Mouse (Mus musculus): ENCODE measurements at regions not wholly inside any gene's neighbourhood (a gene's known extent, or its start where the extent isn't known, plus 50 kb on each side); places are given as distances from the start of the nearest gene placed in this dataset.

DNA sequence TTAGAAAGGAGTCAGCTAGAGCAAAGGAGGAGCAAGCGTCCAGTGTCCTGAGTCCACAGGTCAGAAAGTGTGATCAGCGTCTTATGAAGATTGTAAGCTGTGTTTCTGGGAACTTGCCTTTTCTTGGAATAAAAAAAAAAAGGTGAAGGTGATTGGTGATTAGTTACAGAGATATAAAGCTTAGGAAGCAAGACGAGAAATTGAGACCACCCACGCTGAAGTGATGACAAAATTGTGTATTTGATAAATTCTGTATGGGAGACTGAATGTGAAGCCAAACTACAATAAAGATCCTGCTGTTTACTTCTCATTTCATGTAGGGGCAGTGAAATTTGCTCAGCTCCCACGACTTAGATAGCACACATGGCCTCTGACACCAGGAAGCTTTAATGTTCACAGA, 109.0 kb upstream of the Spats2l start:
- DNase-seq (ENCODE audit: low spot score in 2 of 2), result no peak

DNA sequence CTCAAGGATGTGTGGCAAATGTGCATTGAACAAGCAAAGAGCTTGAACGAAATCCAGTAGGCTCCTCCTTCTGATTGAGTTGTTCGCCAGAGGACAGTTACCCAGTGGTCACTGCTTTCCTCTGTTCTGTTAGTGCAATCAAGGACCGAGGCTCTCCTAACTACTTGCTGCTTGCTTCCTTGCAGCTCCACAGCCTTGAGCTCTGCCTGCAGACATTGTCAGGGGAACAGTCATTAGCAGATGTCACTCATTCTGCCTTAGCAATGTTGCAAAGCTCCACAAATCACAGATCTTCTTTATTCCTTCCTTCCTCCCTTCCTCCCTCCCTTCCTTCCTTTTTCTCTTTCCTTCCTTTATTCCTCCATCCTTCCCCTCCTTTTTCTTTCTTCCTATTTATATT, 108.2 kb upstream of the Spats2l start:
- DNase-seq (ENCODE audit: low spot score in 2 of 2), result no peak

DNA sequence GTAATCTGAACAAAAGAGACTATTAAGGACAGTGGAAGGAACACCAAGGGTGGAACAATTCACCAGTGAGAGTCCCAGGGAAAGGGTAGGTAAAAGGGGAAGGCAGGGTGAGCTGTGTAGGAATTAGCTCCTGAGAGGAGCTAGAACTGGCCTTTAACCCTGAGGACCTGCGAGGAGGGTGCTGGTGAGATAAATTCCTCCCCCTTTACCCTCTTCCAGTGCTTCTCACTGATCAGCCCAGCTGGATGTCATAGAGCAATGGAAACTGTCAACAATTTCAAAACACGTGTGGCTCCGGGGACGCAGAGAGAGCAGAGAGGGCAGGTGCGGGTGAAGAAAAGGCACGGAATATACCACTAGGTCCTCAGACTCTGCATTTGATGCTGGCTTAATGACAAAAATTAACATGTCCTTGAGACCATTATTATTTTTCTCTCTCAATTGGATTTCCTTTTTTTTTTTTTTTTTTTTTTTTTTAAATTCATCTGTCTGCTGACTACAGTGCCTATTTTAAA, 107.7 kb upstream of the Spats2l start:
- no peak for DNase-seq (ENCODE audit: low spot score in 2 of 2)

DNA sequence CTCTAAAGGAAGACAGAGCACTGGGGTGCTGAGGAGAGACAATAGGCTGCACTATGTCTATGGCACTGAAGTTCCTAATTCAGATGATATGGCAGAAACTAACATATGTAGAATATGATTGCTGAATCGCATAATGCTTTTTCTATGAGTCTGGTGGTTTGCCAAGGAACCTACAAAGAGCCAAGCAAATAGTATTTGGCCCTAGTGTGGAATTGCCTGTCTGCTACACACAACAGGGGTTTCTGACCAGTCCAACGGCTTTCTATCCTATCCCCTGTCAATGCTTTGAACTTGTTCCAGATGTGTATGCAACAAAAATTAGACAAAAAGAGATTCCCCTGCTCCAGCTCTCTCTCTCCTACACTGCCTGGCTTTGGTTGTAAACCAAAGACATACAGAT, 100.5 kb upstream of the Spats2l start:
- no peak for DNase-seq (ENCODE audit: low spot score in 2 of 2)

DNA sequence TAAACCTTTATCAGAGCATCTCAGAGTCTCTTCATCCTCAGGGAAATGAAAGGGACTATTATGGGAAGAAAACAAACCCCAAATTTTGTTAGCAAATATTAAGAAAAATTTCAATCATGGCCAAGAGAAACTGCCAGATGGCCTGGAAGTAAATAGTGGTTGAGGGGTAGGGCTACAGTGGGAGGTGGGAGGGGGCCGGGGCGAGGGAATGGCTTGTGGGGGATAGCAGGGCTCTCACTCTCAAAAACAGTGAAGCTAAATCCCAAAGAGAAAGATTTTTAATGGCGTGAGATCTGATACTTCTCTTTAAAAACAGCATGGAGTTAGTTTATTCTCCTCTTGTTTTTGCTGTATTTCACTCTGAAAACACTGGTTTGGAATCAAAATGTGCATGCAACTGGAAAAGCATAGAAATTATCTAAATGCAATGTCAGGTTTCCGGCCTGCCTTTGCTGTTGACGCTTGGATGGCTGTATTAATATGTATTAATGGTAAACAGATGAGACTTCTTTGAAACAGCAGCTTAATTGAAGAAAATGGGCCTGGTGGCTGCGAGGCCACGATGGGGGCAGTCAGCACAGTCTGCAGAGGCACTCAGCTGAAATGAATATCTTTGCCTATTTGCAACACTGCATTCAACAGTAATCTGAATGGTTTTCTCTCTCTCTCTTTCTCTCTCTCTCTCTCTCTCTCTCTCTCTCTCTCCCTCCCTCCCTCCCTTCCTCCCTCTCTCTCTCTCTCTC, 99.8 kb upstream of the Spats2l start:
- DNase-seq (ENCODE audit: low spot score in 2 of 2), result no peak

DNA sequence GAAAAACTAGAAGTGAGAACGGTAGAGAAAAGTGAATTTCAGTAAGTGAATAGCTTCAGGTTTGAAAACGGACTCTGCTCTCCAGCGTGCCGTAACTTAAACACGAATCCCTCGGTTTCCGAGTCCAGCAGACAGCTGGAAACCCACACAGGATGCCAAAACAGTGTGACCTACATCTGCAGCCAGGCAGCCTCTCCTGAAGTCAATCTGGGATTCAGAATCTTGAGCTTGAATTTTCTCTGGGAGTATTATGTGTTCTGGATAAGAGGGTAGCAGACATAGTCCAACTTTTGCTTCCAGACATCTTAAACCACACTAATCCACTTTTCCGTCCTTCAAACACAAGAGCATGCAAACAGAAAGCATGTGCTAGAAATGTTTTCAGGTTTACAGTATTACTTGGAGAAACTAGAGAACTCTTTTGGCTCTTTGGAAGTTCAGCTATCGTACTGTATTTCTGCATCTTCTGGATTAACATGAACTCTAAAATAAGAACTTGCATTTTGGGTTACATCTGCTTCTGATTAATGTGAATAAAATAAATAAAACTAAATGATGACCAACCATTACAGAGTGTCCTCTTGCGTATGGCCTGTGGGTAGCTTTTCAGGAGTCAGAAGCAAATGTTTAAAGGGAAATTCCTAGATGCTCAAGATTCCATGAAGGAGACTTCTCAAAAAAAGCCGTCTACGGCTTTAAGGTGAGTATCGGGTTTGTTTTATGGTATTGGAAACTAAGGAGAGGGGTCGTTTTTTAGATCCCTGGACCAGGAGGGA, 89.4 kb upstream of the Spats2l start:
- no peak for DNase-seq (ENCODE audit: low spot score in 2 of 2)

DNA sequence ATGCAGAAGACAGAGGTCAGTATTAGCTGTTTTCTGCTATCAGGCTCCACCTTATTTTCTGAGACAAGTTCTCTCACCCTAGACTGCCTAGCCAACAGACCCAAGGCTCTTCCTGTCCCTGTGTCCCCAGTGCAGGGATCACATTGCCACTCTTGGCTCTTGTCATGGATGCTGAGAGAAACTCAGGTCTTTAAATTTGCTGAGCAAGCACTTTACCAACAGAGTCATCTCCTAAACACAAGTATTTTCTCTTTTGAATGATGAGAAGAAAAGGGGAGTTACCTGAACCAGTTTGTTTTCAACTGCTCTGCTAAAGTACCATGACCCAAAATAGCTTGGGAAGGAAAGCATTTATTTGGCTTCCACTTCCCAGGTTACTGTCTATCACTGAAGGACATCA, 84.7 kb upstream of the Spats2l start:
- DNase-seq (ENCODE audit: low spot score in 2 of 2), result no peak

DNA sequence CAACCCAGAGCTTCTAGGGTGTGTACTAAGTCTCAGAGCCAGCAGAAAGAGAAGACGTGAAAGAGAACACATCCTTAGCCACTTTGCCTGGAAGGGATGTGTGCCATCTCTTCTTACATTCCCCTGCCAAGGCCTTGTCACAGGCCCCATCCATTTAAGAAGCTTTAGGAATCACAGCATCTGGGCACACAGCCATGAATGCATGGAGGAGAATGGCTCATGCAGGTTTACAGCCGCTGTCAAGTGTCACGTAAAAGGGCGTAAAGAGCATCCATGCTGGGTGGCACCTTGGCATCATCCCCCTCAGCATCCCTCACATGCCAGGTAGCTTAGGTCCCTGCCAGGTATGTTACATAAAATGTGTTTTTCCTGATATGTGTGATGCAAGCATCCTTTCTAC, 66.1 kb upstream of the Spats2l start:
- peak; percentile 23 to 27 for DNase-seq (ENCODE audit: low spot score in 2 of 2)

DNA sequence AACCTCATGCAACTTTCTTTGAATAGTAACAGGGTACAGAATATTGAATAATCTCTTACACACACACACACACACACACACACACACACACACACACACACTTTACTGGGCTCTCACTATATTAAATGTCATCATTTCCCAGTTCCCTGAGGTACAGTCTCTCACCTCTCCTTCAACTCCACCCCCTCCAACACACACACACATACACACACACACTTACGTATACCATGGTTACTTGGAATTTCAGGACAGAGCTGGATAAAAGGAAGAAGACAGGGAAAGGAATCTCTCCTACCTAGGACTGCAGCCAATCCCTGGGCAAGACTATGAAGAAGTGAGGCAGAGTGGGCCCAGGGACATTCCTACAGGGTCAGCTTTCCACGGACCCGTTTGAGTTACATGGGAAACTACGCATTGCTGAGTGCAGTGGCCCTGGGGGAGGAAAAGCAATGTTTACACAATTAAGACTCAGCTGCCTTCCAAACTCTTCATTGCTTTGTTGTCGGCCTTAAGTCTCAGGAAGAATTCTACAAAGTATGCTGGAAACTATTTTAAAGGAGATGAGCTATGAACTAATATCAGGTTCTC, 61.0 kb upstream of the Spats2l start:
- no peak for DNase-seq (ENCODE audit: low spot score in 2 of 2)

DNA sequence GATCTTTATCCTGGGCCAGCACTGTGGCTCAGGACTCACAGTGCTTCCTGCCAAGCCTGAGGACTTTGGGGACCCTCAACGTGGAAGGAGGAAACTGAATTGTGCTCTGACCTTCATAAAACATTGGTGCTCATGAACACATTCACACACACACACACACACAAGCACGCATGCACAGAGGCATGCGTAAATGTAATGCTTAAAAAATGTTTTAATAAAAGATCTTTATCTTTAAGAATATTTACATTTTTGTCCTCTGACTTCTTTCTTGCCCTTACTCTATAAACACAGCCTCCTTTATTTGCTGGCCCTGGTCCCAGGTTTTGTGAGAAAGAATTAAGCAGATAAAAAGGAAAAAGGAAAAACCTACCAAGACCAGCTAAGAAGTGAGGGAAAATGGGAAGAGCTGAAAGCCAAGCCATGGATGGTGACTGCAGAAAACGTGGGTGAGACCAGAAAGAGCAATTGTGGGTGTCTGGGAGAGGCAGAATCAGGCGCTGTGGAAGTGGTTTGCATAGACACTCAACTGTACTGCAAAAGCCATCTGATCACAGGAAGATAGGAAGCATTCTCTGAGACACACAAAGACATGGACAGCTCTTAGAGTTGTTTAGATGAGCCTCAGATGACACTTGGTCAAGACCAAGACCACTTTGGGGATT, 56.7 kb upstream of the Spats2l start:
- no peak for DNase-seq (ENCODE audit: low spot score in 2 of 2)

DNA sequence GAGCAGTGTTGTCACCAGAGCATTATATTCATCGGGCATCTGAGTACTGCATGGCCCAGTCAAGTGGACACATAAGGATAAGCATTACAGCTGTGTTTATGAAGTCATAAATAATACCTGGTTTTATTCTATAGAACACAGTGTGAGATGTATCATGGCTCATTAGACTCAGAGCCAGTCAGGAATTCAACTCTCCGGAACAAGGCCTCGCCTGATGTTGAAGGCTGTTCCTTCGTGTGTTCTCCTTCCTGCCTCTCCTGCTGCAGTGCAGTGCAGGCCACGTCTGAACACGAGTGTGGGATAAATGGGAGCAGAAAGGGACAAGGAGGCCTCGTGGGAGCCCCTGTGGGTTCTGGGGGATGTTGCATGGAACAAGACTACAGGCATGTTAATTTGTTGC, 55.6 kb upstream of the Spats2l start:
- no peak for DNase-seq (ENCODE audit: low spot score in 2 of 2)
